Mouse (Mus musculus): ENCODE measurements around the gene Bach2. TPM values are rescaled to one million over a fixed set of nuclear protein-coding genes. Genes with fewer than 3 reads are reported as not detected.

Gene Bach2
- polyA plus RNA-seq, 1 experiment, result 0.11 TPM

GRCm38 (mm10) chr4:32549150-32549549 lies 310.5 kb downstream of the Bach2 start:
- TF ChIP-seq MYOD1 (IDR thresholded peaks at IDR 0.05; ENCODE audit: control insufficient read depth, insufficient read length, low read depth), result no peak
- TF ChIP-seq CEBPB (IDR thresholded peaks at IDR 0.05; ENCODE audit: low read depth), result no peak
- TF ChIP-seq USF1 (IDR thresholded peaks at IDR 0.05; ENCODE audit: low read depth), result no peak
- TF ChIP-seq MAX (IDR thresholded peaks at IDR 0.05), result no peak
- TF ChIP-seq MYOG (IDR thresholded peaks at IDR 0.05; ENCODE audit: control insufficient read depth, extremely low read depth, insufficient read length), result no peak
- no peak for TF ChIP-seq CTCF (IDR thresholded peaks at IDR 0.05; ENCODE audit: control insufficient read depth, insufficient read depth, insufficient read length)
- TF ChIP-seq FOSL1 (IDR thresholded peaks at IDR 0.05; ENCODE audit: insufficient read depth, low read length, poor library complexity, severe bottlenecking), result no peak
- H3K4me3 ChIP-seq (ENCODE audit: insufficient read depth, poor library complexity, severe bottlenecking), result no peak overlapping the region
- H3K36me3 ChIP-seq (ENCODE audit: control insufficient read depth, insufficient read depth), result no peaks in the 10 kb centered on the region
- no peaks in the 10 kb centered on the region for H3K79me3 ChIP-seq (ENCODE audit: low read depth)
- H3K27me3 ChIP-seq (ENCODE audit: control insufficient read depth, insufficient read depth, insufficient read length), result no peaks in the 10 kb centered on the region
- H3K79me2 ChIP-seq (ENCODE audit: control insufficient read depth, insufficient read depth), result no peaks in the 10 kb centered on the region
- H3ac ChIP-seq (ENCODE audit: control insufficient read depth, insufficient read length, low read depth), result no peak overlapping the region

GRCm38 (mm10) chr4:32551337-32551736 lies 312.7 kb downstream of the Bach2 start:
- Histone ChIP-seq H3K4me3 (ENCODE audit: insufficient read depth, poor library complexity, severe bottlenecking) (no peak overlapping the region), H3K79me2 (ENCODE audit: control insufficient read depth, insufficient read depth) (no peaks in the 10 kb centered on the region), H3K36me3 (ENCODE audit: control insufficient read depth, insufficient read depth) (no peaks in the 10 kb centered on the region), H3K79me3 (ENCODE audit: low read depth) (no peaks in the 10 kb centered on the region), H3ac (ENCODE audit: control insufficient read depth, insufficient read length, low read depth) (no peak overlapping the region), H3K27me3 (ENCODE audit: control insufficient read depth, insufficient read depth, insufficient read length) (no peaks in the 10 kb centered on the region)
- TF ChIP-seq FOSL1 (IDR thresholded peaks at IDR 0.05; ENCODE audit: insufficient read depth, low read length, poor library complexity, severe bottlenecking) (no peak), MYOD1 (IDR thresholded peaks at IDR 0.05; ENCODE audit: control insufficient read depth, insufficient read length, low read depth) (no peak), CTCF (IDR thresholded peaks at IDR 0.05; ENCODE audit: control insufficient read depth, insufficient read depth, insufficient read length) (no peak), CEBPB (IDR thresholded peaks at IDR 0.05; ENCODE audit: low read depth) (no peak), USF1 (IDR thresholded peaks at IDR 0.05; ENCODE audit: low read depth) (no peak), MAX (IDR thresholded peaks at IDR 0.05) (no peak), MYOG (IDR thresholded peaks at IDR 0.05; ENCODE audit: control insufficient read depth, extremely low read depth, insufficient read length) (no peak)

- TF ChIP-seq FOSL1 (IDR thresholded peaks at IDR 0.05; ENCODE audit: insufficient read depth, low read length, poor library complexity, severe bottlenecking) (no peak), CEBPB (IDR thresholded peaks at IDR 0.05; ENCODE audit: low read depth) (no peak), MYOD1 (IDR thresholded peaks at IDR 0.05; ENCODE audit: control insufficient read depth, insufficient read length, low read depth) (no peak), USF1 (IDR thresholded peaks at IDR 0.05; ENCODE audit: low read depth) (no peak), MYOG (IDR thresholded peaks at IDR 0.05; ENCODE audit: control insufficient read depth, extremely low read depth, insufficient read length) (no peak), CTCF (IDR thresholded peaks at IDR 0.05; ENCODE audit: control insufficient read depth, insufficient read depth, insufficient read length) (no peak), MAX (IDR thresholded peaks at IDR 0.05) (no peak)
- no peak overlapping the region for H3K4me3 ChIP-seq (ENCODE audit: insufficient read depth, poor library complexity, severe bottlenecking)
- H3K79me2 ChIP-seq (ENCODE audit: control insufficient read depth, insufficient read depth), result no peaks in the 10 kb centered on the region
These were observed 316.9 kb downstream of the Bach2 start for GRCm38 (mm10) chr4:32555506-32555905.

GRCm38 (mm10) chr4:32560246-32560645 lies 321.6 kb downstream of the Bach2 start:
- TF ChIP-seq CEBPB (IDR thresholded peaks at IDR 0.05; ENCODE audit: low read depth), result no peak
- TF ChIP-seq CTCF (IDR thresholded peaks at IDR 0.05; ENCODE audit: control insufficient read depth, insufficient read depth, insufficient read length), result no peak
- no peak for TF ChIP-seq MAX (IDR thresholded peaks at IDR 0.05)
- TF ChIP-seq FOSL1 (IDR thresholded peaks at IDR 0.05; ENCODE audit: insufficient read depth, low read length, poor library complexity, severe bottlenecking), result no peak
- no peak for TF ChIP-seq MYOG (IDR thresholded peaks at IDR 0.05; ENCODE audit: control insufficient read depth, extremely low read depth, insufficient read length)
- no peak for TF ChIP-seq MYOD1 (IDR thresholded peaks at IDR 0.05; ENCODE audit: control insufficient read depth, insufficient read length, low read depth)
- TF ChIP-seq USF1 (IDR thresholded peaks at IDR 0.05; ENCODE audit: low read depth), result no peak

More at GRCm38 (mm10) chr4:32555506-32555905, 316.9 kb downstream of the Bach2 start:
- no peaks in the 10 kb centered on the region for H3K27me3 ChIP-seq (ENCODE audit: control insufficient read depth, insufficient read depth, insufficient read length)
- no peak overlapping the region for H3ac ChIP-seq (ENCODE audit: control insufficient read depth, insufficient read length, low read depth)
- no peaks in the 10 kb centered on the region for H3K36me3 ChIP-seq (ENCODE audit: control insufficient read depth, insufficient read depth)
- H3K79me3 ChIP-seq (ENCODE audit: low read depth), result no peaks in the 10 kb centered on the region

GRCm38 (mm10) chr4:32560724-32561554 lies 322.3 kb downstream of the Bach2 start:
- Histone ChIP-seq H3K79me3 (ENCODE audit: low read depth) (no peaks in the 10 kb centered on the region), H3K27me3 (ENCODE audit: control insufficient read depth, insufficient read depth, insufficient read length) (no peaks in the 10 kb centered on the region), H3K4me3 (ENCODE audit: insufficient read depth, poor library complexity, severe bottlenecking) (no peak overlapping the region), H3ac (ENCODE audit: control insufficient read depth, insufficient read length, low read depth) (no peak overlapping the region), H3K36me3 (ENCODE audit: control insufficient read depth, insufficient read depth) (no peaks in the 10 kb centered on the region), H3K79me2 (ENCODE audit: control insufficient read depth, insufficient read depth) (no peaks in the 10 kb centered on the region)
- no peak for TF ChIP-seq MAX (IDR thresholded peaks at IDR 0.05)
- no peak for TF ChIP-seq MYOD1 (IDR thresholded peaks at IDR 0.05; ENCODE audit: control insufficient read depth, insufficient read length, low read depth)
- no peak for TF ChIP-seq FOSL1 (IDR thresholded peaks at IDR 0.05; ENCODE audit: insufficient read depth, low read length, poor library complexity, severe bottlenecking)
- no peak for TF ChIP-seq CEBPB (IDR thresholded peaks at IDR 0.05; ENCODE audit: low read depth)
- no peak for TF ChIP-seq MYOG (IDR thresholded peaks at IDR 0.05; ENCODE audit: control insufficient read depth, extremely low read depth, insufficient read length)
- no peak for TF ChIP-seq CTCF (IDR thresholded peaks at IDR 0.05; ENCODE audit: control insufficient read depth, insufficient read depth, insufficient read length)

More at GRCm38 (mm10) chr4:32560246-32560645, 321.6 kb downstream of the Bach2 start:
- Histone ChIP-seq H3K27me3 (ENCODE audit: control insufficient read depth, insufficient read depth, insufficient read length) (no peaks in the 10 kb centered on the region), H3K79me2 (ENCODE audit: control insufficient read depth, insufficient read depth) (no peaks in the 10 kb centered on the region), H3K4me3 (ENCODE audit: insufficient read depth, poor library complexity, severe bottlenecking) (no peak overlapping the region), H3K79me3 (ENCODE audit: low read depth) (no peaks in the 10 kb centered on the region), H3K36me3 (ENCODE audit: control insufficient read depth, insufficient read depth) (no peaks in the 10 kb centered on the region), H3ac (ENCODE audit: control insufficient read depth, insufficient read length, low read depth) (no peak overlapping the region)

Measured in C2C12 (cell line).